Mouse (Mus musculus) stomach, postnatal 0 days (tissue): Measurements from ENCODE around the gene Itga6.

Source experiments
- CTCF ChIP-seq: IDR thresholded peaks from 2 replicates; pipeline ENCODE4 v1.5.1; 2016; ENCODE audit warnings: antibody characterized with exemption, low read depth, mild to moderate bottlenecking, moderate library complexity
- EP300 ChIP-seq: optimal IDR thresholded peaks from 2 replicates; pipeline ENCODE3; 2016; ENCODE audit warnings: antibody characterized with exemption

- TF ChIP-seq EP300 (no peak), CTCF (no peak)
Measured at GRCm38 (mm10) chr2:71810010-71810409, 64.6 kb downstream of the Itga6 start.
